Mouse (Mus musculus): Measurements from ENCODE around the gene Nkain1. TPM values are rescaled to one million over a fixed set of nuclear protein-coding genes. Genes with fewer than 3 reads are reported as not detected.

Nkain1 gene
- polyA plus RNA-seq (2016; fragmentation: Nextera tagmentation; extraction: Ambion mirVana) = 1.0 and 2.7 TPM in 2 replicates

GRCm38 (mm10) chr4:130574048-130574413 lies at the start of gene Nkain1:
TSS of gene Nkain1 (minus strand) at chr4:130574173.
- Histone ChIP-seq H3K4me3 (peak within 1 kb of the TSS; percentile 88), H3K9me3 (no peaks in the 10 kb centered on the region), H3K27me3 (ENCODE audit: insufficient read depth, poor library complexity, severe bottlenecking) (peaks cover 15% of the 10 kb centered on the region; the same call in 1 of the 2 replicates), H3K4me1 (peaks cover 47% of the 10 kb centered on the region), H3K36me3 (no peaks in the 10 kb centered on the region), H3K27ac (peak within 1 kb of the TSS; percentile 89)
- no peak for DNase-seq (ENCODE audit: low spot score)
- under 1% methylated on average over 41 of the region's 41 CpGs for WGBS

- Histone ChIP-seq H3K36me3 (no peaks in the 10 kb centered on the region), H3K27ac (peak overlapping the region; percentile 54; the same call in 1 of the 2 replicates)
- 30% methylated on average over 9 of the region's 9 CpGs for WGBS
Measured at GRCm38 (mm10) chr4:130578734-130579274, 4.8 kb upstream of the Nkain1 start.

DNA sequence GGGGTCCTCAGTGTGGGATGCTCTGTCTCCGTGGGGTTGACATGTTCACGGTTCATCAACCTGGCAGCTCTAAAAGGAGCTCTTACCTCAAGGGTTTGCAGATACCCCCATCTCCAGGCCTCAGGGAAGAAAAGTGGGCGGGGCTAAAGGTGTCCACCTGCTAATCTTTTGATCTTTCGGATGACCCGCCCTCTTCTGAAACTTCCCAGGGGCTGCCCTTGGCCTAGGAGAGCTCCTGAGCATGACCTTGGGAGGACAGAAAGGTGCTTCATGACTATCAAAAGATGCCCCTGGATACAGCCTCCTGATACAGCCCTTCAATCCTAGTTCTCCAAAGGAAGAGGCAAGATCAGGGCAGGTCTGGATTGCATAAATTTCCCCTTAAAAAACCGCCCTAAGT lies 3.1 kb upstream of the Nkain1 start:
- Histone ChIP-seq H3K9me3 (no peaks in the 10 kb centered on the region), H3K27me3 (ENCODE audit: insufficient read depth, poor library complexity, severe bottlenecking) (peaks cover 15% of the 10 kb centered on the region; the same call in 1 of the 2 replicates), H3K4me3 (no peak overlapping the region), H3K4me1 (peaks cover 40% of the 10 kb centered on the region), H3K36me3 (no peaks in the 10 kb centered on the region), H3K27ac (no peak overlapping the region)
- DNase-seq (ENCODE audit: low spot score) = no peak
- WGBS = 70% methylated on average over 6 of the region's 6 CpGs

More at GRCm38 (mm10) chr4:130578734-130579274, 4.8 kb upstream of the Nkain1 start:
- no peak for DNase-seq (ENCODE audit: low spot score)
- peaks cover 26% of the 10 kb centered on the region for H3K4me1 ChIP-seq
- no peaks in the 10 kb centered on the region for H3K9me3 ChIP-seq
- H3K4me3 ChIP-seq = no peak overlapping the region
- peaks cover 5% of the 10 kb centered on the region; the same call in 1 of the 2 replicates for H3K27me3 ChIP-seq (ENCODE audit: insufficient read depth, poor library complexity, severe bottlenecking)

DNA sequence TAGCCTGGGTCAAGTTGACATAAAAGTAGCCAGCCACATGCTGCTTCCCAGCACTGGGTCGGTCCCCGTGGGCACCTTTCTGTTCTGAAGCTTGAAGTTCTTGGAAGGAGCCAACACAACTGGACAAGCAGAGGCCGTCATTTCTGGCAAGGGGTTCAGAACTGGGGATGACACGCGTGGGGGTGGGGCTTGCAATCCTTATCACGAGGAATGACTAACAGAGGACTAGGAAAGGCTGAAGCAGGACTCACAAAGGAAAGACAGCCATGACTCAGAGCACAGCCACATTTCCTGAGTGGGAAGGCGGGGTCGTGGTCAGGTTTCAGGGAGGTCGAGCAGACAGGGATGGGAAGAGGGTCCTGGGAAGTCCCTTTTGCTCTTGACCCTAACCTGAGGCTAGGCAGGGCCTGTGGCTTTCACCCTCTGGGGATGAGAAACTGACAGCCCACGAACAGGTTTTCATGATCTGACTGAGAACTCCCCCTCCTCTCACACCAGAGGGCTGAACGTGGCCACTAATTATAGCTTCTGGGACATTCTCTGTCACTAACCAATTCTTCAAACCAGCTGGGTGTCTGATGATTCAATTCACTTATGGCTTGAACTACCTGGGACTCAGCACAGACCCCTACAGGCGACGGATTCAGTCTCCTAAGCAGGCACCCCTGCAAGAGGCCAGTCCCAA lies 2.4 kb upstream of the Nkain1 start:
- Histone ChIP-seq H3K9me3 (no peaks in the 10 kb centered on the region), H3K4me1 (peaks cover 43% of the 10 kb centered on the region), H3K27me3 (ENCODE audit: insufficient read depth, poor library complexity, severe bottlenecking) (peaks cover 15% of the 10 kb centered on the region; the same call in 1 of the 2 replicates), H3K4me3 (no peak overlapping the region), H3K27ac (no peak overlapping the region), H3K36me3 (no peaks in the 10 kb centered on the region)
- DNase-seq (ENCODE audit: low spot score) = no peak
- 47% methylated on average over 13 of the region's 13 CpGs for WGBS

GRCm38 (mm10) chr4:130575533-130575932 lies 1.6 kb upstream of the Nkain1 start:
- no peaks in the 10 kb centered on the region for H3K36me3 ChIP-seq
- no peak for DNase-seq (ENCODE audit: low spot score)
- H3K27me3 ChIP-seq (ENCODE audit: insufficient read depth, poor library complexity, severe bottlenecking) = peaks cover 15% of the 10 kb centered on the region; the same call in 1 of the 2 replicates
- H3K27ac ChIP-seq = no peak overlapping the region
- 78% methylated on average over 3 of the region's 3 CpGs for WGBS
- H3K9me3 ChIP-seq = no peaks in the 10 kb centered on the region
- peaks cover 49% of the 10 kb centered on the region for H3K4me1 ChIP-seq
- no peak overlapping the region for H3K4me3 ChIP-seq

- Histone ChIP-seq H3K4me3 (no peak overlapping the region), H3K27me3 (ENCODE audit: insufficient read depth, poor library complexity, severe bottlenecking) (peaks cover 15% of the 10 kb centered on the region; the same call in 1 of the 2 replicates), H3K9me3 (no peaks in the 10 kb centered on the region), H3K4me1 (peaks cover 49% of the 10 kb centered on the region), H3K27ac (no peak overlapping the region; the same call in 1 of the 2 replicates), H3K36me3 (no peaks in the 10 kb centered on the region)
- WGBS = 71% methylated on average over 7 of the region's 7 CpGs
- DNase-seq (ENCODE audit: low spot score) = no peak
Measured at GRCm38 (mm10) chr4:130574861-130575460, 988 bp upstream of the Nkain1 start.

GRCm38 (mm10) chr4:130573351-130574047 lies 474 bp downstream of the Nkain1 start:
- peak overlapping the region; percentile 88 for H3K4me3 ChIP-seq
- peaks cover 41% of the 10 kb centered on the region for H3K4me1 ChIP-seq
- WGBS = 1% methylated on average over 74 of the region's 76 CpGs
- DNase-seq (ENCODE audit: low spot score) = no peak
- H3K27me3 ChIP-seq (ENCODE audit: insufficient read depth, poor library complexity, severe bottlenecking) = peaks cover 15% of the 10 kb centered on the region; the same call in 1 of the 2 replicates
- peak overlapping the region; percentile 89 for H3K27ac ChIP-seq
- H3K36me3 ChIP-seq = no peaks in the 10 kb centered on the region
- H3K9me3 ChIP-seq = no peaks in the 10 kb centered on the region

- H3K9me3 ChIP-seq = no peaks in the 10 kb centered on the region
- 3% methylated on average over 6 of the region's 6 CpGs for WGBS
- H3K4me1 ChIP-seq = peaks cover 44% of the 10 kb centered on the region
- H3K27me3 ChIP-seq (ENCODE audit: insufficient read depth, poor library complexity, severe bottlenecking) = peaks cover 15% of the 10 kb centered on the region; the same call in 1 of the 2 replicates
- H3K4me3 ChIP-seq = peak overlapping the region; percentile 88
- DNase-seq (ENCODE audit: low spot score) = no peak
- H3K36me3 ChIP-seq = no peaks in the 10 kb centered on the region
- H3K27ac ChIP-seq = peak overlapping the region; percentile 89
Measured at GRCm38 (mm10) chr4:130573012-130573350, 992 bp downstream of the Nkain1 start.

GRCm38 (mm10) chr4:130572545-130572944 lies 1.4 kb downstream of the Nkain1 start:
- peaks cover 45% of the 10 kb centered on the region for H3K4me1 ChIP-seq
- no peak for DNase-seq (ENCODE audit: low spot score)
- peak overlapping the region; percentile 88 for H3K4me3 ChIP-seq
- no peaks in the 10 kb centered on the region for H3K9me3 ChIP-seq
- peaks cover 15% of the 10 kb centered on the region; the same call in 1 of the 2 replicates for H3K27me3 ChIP-seq (ENCODE audit: insufficient read depth, poor library complexity, severe bottlenecking)
- no peak overlapping the region for H3K27ac ChIP-seq
- H3K36me3 ChIP-seq = no peaks in the 10 kb centered on the region
- 54% methylated on average over 10 of the region's 10 CpGs for WGBS

DNA sequence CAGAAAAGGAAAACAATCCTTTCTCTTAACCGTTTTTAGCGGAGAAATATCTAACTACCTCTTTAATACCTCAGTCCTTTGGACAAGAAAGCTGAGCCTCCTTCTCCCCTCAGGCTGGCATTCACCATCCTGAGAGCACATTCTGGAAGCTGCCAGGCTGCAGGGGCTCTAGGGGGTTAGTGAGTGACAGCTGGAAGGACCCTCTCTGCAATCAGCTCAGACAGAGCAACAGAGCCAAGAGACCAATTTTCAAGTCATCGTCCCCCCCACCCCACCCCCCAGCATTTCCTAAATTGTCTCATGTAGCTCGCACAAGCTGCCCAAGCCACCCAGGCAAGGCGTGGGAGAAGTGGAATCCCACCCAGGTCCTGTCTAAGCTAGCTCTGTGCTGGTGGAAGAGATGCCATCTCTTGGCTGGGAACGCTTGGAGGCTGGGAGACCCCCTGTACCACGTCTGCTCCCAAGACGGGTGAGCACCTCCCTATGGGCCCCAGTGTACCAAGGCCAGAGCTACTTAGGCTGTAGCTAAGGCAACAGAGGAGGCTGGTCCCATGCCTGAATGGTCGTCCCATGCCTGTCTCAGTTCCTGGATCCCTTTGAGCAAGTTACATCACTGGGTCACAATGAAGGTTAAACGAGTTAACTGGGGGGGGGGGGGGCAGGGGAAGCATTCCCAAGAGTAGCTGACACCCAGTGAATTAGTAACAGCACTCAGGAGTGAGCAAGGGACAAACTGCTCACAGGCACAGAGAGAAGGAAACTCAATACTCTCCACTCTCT lies 2.8 kb downstream of the Nkain1 start:
- H3K27ac ChIP-seq = no peak overlapping the region
- H3K4me3 ChIP-seq = no peak overlapping the region
- H3K4me1 ChIP-seq = peaks cover 37% of the 10 kb centered on the region
- no peaks in the 10 kb centered on the region for H3K9me3 ChIP-seq
- no peaks in the 10 kb centered on the region for H3K36me3 ChIP-seq
- peaks cover 9% of the 10 kb centered on the region; the same call in 1 of the 2 replicates for H3K27me3 ChIP-seq (ENCODE audit: insufficient read depth, poor library complexity, severe bottlenecking)
- no peak for DNase-seq (ENCODE audit: low spot score)
- 63% methylated on average over 10 of the region's 10 CpGs for WGBS

DNA sequence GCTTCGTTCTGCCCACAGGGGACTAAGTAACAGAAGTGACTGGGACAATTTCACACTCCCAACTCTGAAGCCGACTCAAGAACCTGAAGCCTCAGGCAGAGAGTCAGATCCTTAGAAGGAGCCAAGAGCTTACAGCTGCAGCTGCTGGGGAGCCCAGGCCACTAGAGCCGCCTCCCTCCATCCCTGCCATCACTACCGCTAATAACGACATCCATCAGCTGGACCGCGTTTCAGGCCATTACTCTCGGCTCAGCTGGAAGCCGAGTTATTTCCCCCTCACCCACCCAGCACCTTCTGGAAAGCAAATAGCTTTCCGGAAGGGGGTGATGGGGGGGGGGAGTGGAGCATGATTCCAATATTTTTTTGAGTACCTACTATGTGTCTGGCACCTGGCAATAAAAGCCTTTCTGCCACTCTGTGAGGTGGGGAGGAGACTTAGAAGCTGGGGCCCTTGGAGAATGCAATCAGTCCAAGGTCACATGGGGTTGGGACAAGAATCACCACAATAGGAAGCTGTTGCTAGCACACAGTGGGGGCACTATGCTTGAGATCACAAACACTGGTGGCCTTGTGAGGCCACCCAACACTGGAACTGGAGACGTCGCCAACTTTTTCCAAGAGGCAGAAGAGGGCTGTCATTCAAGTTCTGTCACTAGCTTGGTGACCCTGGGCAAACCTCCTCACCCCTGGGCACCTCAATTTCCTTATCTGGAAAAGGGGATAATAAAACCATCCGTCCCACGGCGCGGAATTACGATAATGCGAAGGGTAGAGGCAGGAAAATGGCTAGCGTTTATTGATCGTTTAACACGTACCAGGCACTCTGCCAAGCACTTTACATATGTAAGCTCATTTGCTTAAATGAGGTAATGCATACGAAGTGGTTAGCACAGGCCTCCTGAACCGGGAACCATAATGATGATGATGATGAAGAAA lies 5.7 kb downstream of the Nkain1 start:
- 83% methylated on average over 23 of the region's 23 CpGs for WGBS
- Histone ChIP-seq H3K27me3 (ENCODE audit: insufficient read depth, poor library complexity, severe bottlenecking) (peaks cover 6% of the 10 kb centered on the region; the same call in 1 of the 2 replicates), H3K27ac (no peak overlapping the region), H3K4me3 (no peak overlapping the region), H3K36me3 (no peaks in the 10 kb centered on the region), H3K4me1 (peaks cover 22% of the 10 kb centered on the region), H3K9me3 (no peaks in the 10 kb centered on the region)
- DNase-seq (ENCODE audit: low spot score) = no peak
